Mouse (Mus musculus): ENCODE data around the gene Znrf3.

Gene Znrf3

GRCm38 (mm10) chr11:5390969-5391831 is 53.4 kb downstream of the Znrf3 start:
- 48% methylated on average over 4 of the region's 4 CpGs for WGBS

- 74% methylated on average over 2 of the region's 2 CpGs for WGBS
Measured at GRCm38 (mm10) chr11:5382652-5383051, 62.0 kb downstream of the Znrf3 start.

- WGBS = 72% methylated on average over 5 of the region's 5 CpGs
Measured at GRCm38 (mm10) chr11:5381226-5381625, 63.4 kb downstream of the Znrf3 start.

- WGBS = 65% methylated on average over 3 of the region's 3 CpGs
Measured at GRCm38 (mm10) chr11:5380275-5380674, 64.4 kb downstream of the Znrf3 start.

GRCm38 (mm10) chr11:5369176-5369575 is 75.5 kb downstream of the Znrf3 start:
- WGBS = 69% methylated on average over 10 of the region's 10 CpGs

GRCm38 (mm10) chr11:5355266-5355764 is 89.3 kb downstream of the Znrf3 start:
- WGBS = 86% methylated on average over 2 of the region's 2 CpGs

GRCm38 (mm10) chr11:5354753-5355152 is 89.9 kb downstream of the Znrf3 start:
- 42% methylated on average over 1 of the region's 1 CpGs for WGBS

GRCm38 (mm10) chr11:5349483-5349882 is 95.2 kb downstream of the Znrf3 start:
- 96% methylated on average over 5 of the region's 5 CpGs for WGBS

- WGBS = 62% methylated on average over 4 of the region's 4 CpGs
Measured at GRCm38 (mm10) chr11:5346845-5347640, 97.6 kb downstream of the Znrf3 start.

- WGBS = 99% methylated on average over 4 of the region's 4 CpGs
Measured at GRCm38 (mm10) chr11:5343748-5344147, 100.9 kb downstream of the Znrf3 start.

- WGBS = 70% methylated on average over 1 of the region's 1 CpGs
Measured at GRCm38 (mm10) chr11:5339732-5340131, 104.9 kb downstream of the Znrf3 start.

- 90% methylated on average over 7 of the region's 7 CpGs for WGBS
Measured at GRCm38 (mm10) chr11:5336852-5337251, 107.8 kb downstream of the Znrf3 start.

- WGBS = 97% methylated on average over 4 of the region's 4 CpGs
Measured at GRCm38 (mm10) chr11:5330851-5331250, 113.8 kb downstream of the Znrf3 start.

- WGBS = 63% methylated on average over 1 of the region's 1 CpGs
Measured at GRCm38 (mm10) chr11:5327693-5328092, 117.0 kb downstream of the Znrf3 start.

- 63% methylated on average over 3 of the region's 3 CpGs for WGBS
Measured at GRCm38 (mm10) chr11:5326252-5326651, 118.4 kb downstream of the Znrf3 start.

GRCm38 (mm10) chr11:5325217-5325616 is 119.4 kb downstream of the Znrf3 start:
- 92% methylated on average over 6 of the region's 6 CpGs for WGBS

- WGBS = 71% methylated on average over 2 of the region's 2 CpGs
Measured at GRCm38 (mm10) chr11:5324296-5324695, 120.4 kb downstream of the Znrf3 start.

GRCm38 (mm10) chr11:5321687-5322086 is 123.0 kb downstream of the Znrf3 start:
- WGBS = 85% methylated on average over 1 of the region's 1 CpGs

- 59% methylated on average over 2 of the region's 2 CpGs for WGBS
Measured at GRCm38 (mm10) chr11:5318976-5319375, 125.7 kb downstream of the Znrf3 start.

GRCm38 (mm10) chr11:5318035-5318775 is 126.4 kb downstream of the Znrf3 start:
- WGBS = 34% methylated on average over 8 of the region's 8 CpGs

- 43% methylated on average over 3 of the region's 3 CpGs for WGBS
Measured at GRCm38 (mm10) chr11:5314330-5314741, 130.3 kb downstream of the Znrf3 start.
